Mouse (Mus musculus) B cell, adult (primary cell): Measurements from ENCODE around the gene Col28a1. TPM values are rescaled to one million over a fixed set of nuclear protein-coding genes. Genes with fewer than 3 reads are reported as not detected.

Experiments used
- total RNA-seq: library from RNA; stranded (reverse); gene quantifications from 4 replicates; pipeline ENCODE4 v1.2.4, GENCODE M21; 2023; ENCODE audit not compliant: inconsistent age

The Col28a1 gene
- total RNA-seq: not detected in 4 replicates

DNA sequence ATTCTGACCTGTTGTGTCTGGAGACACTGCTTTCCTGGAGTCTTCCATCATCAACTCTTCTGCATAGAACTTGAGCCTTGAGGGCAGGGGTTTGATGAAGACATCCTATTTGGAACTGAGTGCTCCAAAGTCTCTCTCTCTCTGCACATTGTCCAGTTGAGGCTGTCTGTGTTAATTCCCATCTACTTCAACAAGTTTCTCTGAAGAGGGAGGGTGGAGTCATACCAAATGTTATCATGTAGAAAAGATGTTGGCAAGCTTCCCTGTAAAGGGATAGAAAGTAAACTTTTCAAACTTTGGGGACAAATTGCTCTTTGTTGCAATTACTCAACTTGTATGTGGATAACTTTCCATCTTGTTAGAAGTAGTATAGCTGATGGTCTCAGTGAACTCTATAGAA is at the start of gene Col28a1:
Col28a1 (minus strand) TSS at position 101 of the 400 bp plus-strand sequence.

DNA sequence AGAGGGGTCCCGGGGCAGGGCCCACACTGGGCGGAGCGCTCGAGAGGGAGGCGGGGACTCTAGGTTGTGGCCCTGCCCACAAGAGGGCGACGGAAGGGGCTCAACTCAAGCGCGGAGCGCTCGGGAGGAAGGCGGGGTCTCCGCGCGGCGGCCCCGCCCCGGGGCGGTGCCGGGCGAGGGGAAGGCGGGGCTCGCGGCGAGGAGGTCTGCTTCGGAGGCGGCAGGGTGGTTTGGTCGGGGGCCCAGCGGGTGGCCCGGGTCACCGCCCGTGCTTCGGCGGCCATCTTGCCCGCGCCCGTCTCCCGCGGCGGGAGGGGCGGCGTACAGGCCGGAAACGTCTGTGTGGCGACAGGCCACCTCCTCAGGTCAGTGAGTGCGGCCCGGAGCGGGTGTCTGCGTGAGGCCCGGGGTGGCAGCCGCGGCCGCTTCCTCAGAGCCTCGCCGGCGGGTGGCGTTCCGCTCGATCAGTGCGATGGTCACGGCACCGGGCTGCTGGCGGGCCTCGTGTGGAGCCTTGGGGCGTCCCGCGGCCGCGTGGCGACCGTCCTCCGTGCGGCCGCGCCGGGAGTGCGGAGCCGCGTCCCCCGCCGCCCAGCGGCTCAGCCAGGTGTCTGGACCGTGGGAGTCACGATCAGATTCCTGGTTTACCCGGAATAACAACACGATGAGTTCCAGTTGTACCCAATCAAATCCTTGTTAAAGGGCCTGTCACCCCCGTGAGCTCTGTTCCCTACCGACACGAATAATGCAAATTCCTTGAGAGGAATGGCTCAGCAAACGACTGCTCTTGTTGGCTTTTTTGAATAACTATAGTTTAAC is 16.8 kb upstream of the Col28a1 start, which contains the start of gene Mios:
Mios (plus strand) TSS at position 176 of the 819 bp plus-strand sequence.

Other genes with a start within 250 kb of the Col28a1 start
- 19.5 to 24.5 TPM (median 21.6 TPM) in 4 replicates for gene Mios, start 16.6 kb upstream of the Col28a1 start, total RNA-seq
- 17.2 to 23.8 TPM (median 20.4 TPM) in 4 replicates for gene Rpa3, start 66.6 kb upstream of the Col28a1 start, total RNA-seq
- 9.8 to 17.1 TPM (median 12.5 TPM) in 4 replicates for gene Umad1, start 66.7 kb upstream of the Col28a1 start, total RNA-seq
- not detected in 4 replicates for gene Gm45062, start 66.8 kb upstream of the Col28a1 start, total RNA-seq